Mouse (Mus musculus) stomach, postnatal 0 days (tissue): ENCODE measurements around the gene Colgalt1.
A peak's percentile ranks its signal among the peaks of the same experiment; 100 is the strongest.

Experiments used
- CTCF ChIP-seq: IDR thresholded peaks from 2 replicates; pipeline ENCODE4 v1.5.1; 2016; ENCODE audit warnings: antibody characterized with exemption, low read depth, mild to moderate bottlenecking, moderate library complexity
- EP300 ChIP-seq: optimal IDR thresholded peaks from 2 replicates; pipeline ENCODE3; 2016; ENCODE audit warnings: antibody characterized with exemption

DNA sequence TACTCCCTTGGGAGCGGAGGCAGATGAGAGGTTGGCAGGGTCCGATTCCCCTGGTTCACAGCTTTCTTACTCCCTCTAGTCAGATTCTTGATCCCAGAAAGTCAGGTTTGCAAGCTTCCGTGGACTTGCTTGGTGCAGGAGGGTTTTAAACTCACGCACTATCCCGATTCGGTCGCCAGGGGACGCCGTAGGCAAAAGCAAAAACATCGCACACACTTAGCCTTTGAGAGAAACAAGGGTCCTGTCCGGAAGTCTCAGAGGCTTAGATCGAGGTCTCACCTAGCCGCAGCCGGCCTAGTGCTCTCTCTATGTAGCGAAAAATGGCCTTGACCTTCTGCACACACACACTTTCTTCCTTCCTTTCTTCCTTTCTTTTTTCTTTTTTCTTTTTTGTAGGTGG, 49.4 kb upstream of the Colgalt1 start:
- TF ChIP-seq CTCF (peak; percentile 98), EP300 (no peak)
